Mouse (Mus musculus): ENCODE measurements at regions not wholly inside any gene's neighbourhood (a gene's known extent, or its start where the extent isn't known, plus 50 kb on each side); places are given as distances from the start of the nearest gene placed in this dataset.

GRCm38 (mm10) chr1:34642304-34642893 is 62.9 kb downstream of the Amer3 start:
- DNase-seq (ENCODE audit: low spot score in 2 of 2), result peak; percentile 9 to 62

GRCm38 (mm10) chr1:34653963-34654644 is 74.6 kb downstream of the Amer3 start:
- DNase-seq (ENCODE audit: low spot score in 2 of 2), result no peak

GRCm38 (mm10) chr1:34657481-34657880 is 78.0 kb downstream of the Amer3 start:
- no peak for DNase-seq (ENCODE audit: low spot score in 2 of 2)

- DNase-seq (ENCODE audit: low spot score in 2 of 2), result peak; percentile 38 to 43
Measured at GRCm38 (mm10) chr1:34663875-34664547, 84.6 kb downstream of the Amer3 start.

DNA sequence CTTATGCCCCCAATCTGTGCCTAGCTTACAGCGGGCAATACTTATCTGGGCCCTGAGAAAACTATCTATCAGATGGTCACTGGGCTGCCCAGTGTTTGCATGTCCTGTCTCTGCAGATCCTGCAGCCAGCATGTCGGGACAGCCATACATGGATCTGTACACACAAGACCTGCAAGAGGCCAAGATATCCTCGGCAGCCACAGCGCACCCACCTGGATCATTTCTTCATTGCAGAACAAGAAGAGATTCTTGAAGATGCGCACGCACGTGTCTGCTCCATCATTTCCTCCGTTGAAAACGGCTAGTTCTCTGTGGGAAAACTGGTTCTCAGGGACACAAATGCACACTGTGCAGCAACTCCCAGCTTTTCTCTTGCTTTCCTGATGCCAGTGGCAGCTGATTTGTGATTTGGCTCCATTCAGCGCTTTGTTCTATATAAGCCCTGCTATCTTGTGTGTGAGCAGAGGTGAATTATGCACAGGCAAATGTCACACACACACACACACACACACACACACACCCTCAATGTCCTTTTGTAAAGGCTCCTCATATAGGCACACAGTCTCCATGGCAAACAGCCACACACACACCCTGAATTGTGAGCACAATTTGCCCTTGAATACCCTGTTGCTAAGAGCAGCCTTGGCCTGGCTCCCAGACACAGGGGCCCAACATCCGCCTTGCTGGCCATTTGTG is 85.5 kb downstream of the Amer3 start:
- DNase-seq (ENCODE audit: low spot score in 2 of 2), result peak; percentile 49 to 67

GRCm38 (mm10) chr1:34665512-34665854 is 86.0 kb downstream of the Amer3 start:
- DNase-seq (ENCODE audit: low spot score in 2 of 2), result no peak

GRCm38 (mm10) chr1:34666226-34666662 is 86.8 kb downstream of the Amer3 start:
- peak; percentile 33 to 55 for DNase-seq (ENCODE audit: low spot score in 2 of 2)

DNA sequence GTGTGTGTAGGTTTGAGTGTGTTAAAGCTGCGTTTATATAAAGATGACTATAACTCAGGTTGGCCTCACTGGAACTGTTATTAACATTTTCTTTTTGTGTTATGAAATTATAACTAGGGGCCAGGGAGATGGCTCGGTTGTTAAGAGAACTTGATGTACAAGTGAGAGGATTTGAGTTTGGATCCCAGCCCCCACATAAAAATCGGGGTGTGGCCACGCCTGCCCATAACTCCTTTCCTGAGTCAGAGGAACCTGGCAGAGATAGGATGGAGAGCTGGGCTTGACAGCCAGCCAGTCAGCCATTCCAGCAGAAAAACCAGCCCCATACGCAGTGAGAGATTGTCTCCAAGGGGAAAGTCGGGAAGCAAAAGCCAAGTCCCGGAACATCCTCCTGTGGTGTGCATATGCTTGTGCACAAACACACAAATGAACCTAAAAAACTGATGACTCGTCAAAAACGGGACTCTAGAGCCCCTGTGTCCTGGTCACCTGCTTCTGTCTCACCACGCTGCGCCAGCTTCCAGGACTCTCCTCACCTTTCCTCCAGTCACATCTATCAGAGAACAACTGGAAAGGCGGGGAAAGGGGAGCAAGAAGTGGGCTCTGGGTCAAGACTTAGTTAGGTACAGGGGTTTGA is 97.8 kb downstream of the Amer3 start:
- DNase-seq (ENCODE audit: low spot score in 2 of 2), result no peak

DNA sequence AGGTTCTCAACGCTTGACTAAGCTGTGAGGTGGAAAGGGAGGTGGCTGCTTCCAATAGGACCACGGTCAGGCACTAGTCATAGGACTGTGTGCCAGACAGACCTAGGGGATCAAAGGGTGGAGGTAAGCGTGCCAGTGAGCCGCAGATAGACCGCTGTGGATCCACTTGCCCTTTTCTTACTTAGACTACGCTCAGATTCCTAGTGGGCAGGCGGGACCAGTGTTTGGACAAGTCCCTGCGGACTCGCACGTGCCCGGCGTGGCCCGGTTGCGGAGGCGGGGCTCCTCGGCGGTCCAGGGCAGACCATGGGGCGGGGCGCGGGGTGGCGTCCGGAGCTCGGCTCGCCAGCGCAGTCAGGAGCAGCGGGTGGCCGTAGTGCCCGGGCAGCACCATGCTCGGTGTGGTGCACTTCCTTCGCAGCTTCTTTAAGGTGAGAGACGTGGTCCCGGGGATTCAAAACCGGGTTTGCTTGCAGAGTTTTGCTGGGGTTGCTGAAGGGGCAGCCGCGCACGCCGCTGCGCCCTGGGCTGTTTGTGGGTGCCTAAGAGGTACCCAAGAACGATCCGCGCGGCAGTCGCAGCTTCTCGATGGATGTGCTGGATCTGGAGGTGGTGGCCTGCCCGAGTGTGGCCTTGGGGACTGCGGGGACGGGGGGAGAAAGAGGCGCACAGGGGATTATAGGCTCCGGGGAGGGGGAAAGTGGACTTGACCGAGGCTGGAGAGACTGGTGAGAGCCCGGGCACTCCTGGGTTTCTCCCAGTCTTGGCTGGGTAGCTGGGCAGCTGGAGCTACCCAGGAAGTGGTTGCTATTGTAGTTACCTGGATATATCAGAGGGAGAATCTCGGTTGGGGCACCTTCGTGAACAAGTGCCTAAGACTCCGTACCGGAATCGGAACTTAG is 98.6 kb downstream of the Amer3 start:
- DNase-seq (ENCODE audit: low spot score in 2 of 2), result peak; percentile 33 to 39

- no peak for DNase-seq (ENCODE audit: low spot score in 2 of 2)
Measured at GRCm38 (mm10) chr1:34678734-34679068, 99.2 kb downstream of the Amer3 start.

DNA sequence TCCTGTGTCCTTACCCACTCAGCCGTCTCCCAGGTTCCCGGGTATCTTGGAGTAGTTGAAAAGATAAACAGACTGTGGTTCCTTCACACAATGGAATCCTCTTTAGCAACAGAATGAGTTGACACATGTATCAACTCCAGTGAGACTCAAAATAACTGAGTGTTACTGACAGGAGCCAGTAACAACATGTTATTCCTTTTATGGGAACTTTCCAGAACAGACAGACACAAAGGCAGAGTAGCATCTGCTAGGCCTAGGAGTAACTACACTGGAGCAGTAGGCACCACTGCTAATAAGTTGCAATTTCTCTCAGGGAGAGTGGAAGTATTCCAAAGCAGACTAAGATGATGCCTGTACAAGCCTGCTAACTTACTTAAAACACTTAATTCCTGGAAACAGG is 107.1 kb downstream of the Amer3 start:
- DNase-seq (ENCODE audit: low spot score in 2 of 2), result no peak

DNA sequence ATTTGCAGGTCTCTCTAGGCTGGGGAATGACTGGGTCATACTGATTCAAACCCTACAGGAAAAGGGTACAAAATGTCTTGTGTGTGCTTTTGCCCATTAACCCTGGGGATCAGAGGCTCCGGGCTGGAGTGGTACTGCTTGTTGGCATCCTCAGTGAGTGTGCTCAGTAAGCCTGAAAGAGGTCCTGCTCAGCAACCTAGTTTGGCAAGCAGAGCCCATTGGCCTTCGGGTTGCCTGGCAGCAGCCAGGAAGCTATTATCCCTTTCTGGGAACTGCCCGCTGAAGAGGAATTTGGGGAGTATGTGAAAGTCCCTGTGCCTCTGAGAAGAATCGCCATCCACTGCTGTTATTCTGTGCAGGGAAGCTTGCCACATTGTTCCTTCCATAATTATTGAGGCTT is 117.1 kb downstream of the Amer3 start:
- DNase-seq (ENCODE audit: low spot score in 2 of 2), result peak; percentile 19 to 32

DNA sequence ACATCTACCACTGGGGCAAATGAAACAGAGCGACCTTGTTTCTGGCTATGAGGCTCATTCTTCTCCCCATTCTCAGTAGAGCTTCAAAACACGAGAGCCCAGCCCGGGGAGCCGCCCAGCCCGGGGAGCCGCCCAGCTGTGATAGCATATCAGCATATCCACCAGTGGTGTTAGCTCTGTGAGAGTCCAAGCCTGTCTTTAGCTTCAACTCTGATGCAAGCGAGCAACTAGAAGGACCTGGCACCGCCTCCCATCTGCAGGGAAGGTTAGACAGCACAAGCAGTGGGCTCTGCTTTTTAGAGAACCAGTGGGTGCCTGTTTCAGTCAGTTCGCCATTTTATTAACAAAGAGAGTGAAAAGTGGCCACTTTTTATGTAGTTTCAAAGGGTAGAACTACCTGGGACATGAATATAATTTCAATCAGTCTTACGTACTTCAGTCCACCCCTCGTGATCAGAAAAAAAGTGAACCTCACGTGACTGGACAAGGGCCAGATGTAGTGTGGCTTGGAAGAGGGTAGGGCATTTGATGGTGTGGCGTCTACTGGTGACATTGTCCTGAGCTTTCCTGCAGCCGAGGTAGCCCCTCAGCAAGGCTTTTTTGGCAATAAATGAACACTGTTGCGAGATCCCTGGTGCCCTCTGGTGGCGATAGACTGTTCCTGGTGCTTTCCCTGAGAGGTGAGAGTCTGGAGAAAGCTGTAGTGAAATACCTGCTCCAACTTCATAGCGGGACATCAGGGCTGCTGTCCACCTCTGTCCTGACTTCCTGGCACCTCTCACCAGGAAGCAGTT is 121.0 kb downstream of the Amer3 start:
- peak; percentile 33 to 63 for DNase-seq (ENCODE audit: low spot score in 2 of 2)

DNA sequence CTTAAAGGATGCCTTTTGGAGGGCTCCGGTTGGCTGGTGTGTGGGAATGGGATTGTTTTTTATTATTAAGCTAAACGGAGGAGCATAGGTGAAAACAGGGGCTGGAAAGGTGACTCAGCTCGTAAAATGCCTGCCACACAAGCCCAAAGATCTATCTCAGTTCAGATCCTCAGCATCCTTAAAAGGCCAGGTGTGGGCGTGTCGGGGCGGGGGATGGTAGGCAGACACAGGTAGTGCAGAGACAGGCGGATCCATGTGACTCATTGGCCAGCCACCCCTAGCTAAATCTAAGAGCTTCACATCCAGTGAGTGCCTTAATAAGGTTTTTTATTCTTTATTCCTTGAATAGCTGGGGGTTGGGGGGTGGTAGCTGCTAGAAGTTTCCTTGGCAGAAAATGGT is 122.0 kb downstream of the Amer3 start:
- DNase-seq (ENCODE audit: low spot score in 2 of 2), result no peak

GRCm38 (mm10) chr1:34709089-34709488 is 129.6 kb downstream of the Amer3 start:
- DNase-seq (ENCODE audit: low spot score in 2 of 2), result peak in 1 of 2 experiments; percentile 25

- DNase-seq (ENCODE audit: low spot score in 2 of 2), result no peak
Measured at GRCm38 (mm10) chr1:34722674-34723073, 120.2 kb downstream of the Fam168b start.

- DNase-seq (ENCODE audit: low spot score in 2 of 2), result no peak
Measured at GRCm38 (mm10) chr1:34732156-34732555, 110.7 kb downstream of the Fam168b start.

DNA sequence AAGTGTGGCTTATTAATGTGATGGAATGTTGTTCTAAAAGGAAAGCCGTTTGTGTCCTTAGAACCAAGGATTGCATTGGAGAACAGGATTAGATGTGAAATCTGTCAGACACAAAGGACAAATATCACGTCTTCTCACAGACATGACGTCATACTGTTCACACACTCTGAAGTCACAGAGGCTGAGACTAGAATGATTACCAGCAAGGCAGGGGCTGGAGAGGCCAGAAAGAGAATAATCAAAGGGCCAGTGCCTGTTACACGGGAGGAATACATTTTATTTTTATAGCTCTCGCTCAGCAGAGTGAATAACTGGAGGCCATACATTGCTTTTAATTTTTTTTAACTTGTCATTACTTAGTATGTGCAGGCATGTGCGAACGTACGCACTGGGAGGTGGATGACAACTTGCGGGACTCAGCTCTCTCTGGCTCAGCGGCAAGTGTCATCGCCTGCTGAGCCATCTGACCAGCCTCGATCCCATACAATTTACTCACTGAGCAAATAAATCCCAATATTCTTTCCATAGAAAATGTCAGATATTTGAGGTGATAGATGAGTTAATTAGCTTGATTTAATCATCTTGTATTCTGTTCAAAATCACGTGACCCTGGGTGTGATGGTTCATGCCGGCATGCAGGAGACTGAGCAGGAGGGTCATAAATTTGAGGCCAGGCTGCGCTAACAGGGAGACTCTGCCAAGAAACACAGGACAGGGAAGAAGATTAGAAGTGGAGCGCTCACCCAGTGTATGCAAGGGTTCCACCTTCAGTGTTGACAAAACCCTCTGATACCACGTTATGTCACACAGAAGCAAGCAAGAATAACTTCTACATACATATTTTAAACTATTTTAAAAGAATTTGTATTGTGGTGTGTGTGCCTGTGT is 109.6 kb downstream of the Fam168b start:
- DNase-seq (ENCODE audit: low spot score in 2 of 2), result no peak

GRCm38 (mm10) chr1:34738386-34739067 is 104.3 kb downstream of the Fam168b start:
- peak in 1 of 2 experiments; percentile 52 for DNase-seq (ENCODE audit: low spot score in 2 of 2)
